Mouse (Mus musculus) liver, adult 2 months (tissue): Measurements from ENCODE around the gene C1qa. TPM values are rescaled to one million over a fixed set of nuclear protein-coding genes. Genes with fewer than 3 reads are reported as not detected.
A peak's percentile ranks its signal among the peaks of the same experiment; 100 is the strongest.

Source experiments
- DNase-seq: peaks from one replicate; pipeline ENCODE4 v3.0.0-alpha.2; 2011; ENCODE audit warnings: low read depth, low spot score; ENCODE audit errors: extremely low read depth
- H3K27ac ChIP-seq: fragments of 200-500 bp; replicated peaks from 2 replicates; pipeline ENCODE4 v1.5.1; 2012; ENCODE audit warnings: low read depth, mild to moderate bottlenecking, control low read depth, inconsistent platforms, low read length; ENCODE audit not compliant: insufficient read depth
- H3K27me3 ChIP-seq: fragments of 200-500 bp; 2 replicates; pipeline ENCODE4 v1.6.1; 2012; ENCODE audit warnings: mild to moderate bottlenecking, moderate library complexity, low read length, inconsistent platforms; ENCODE audit not compliant: control insufficient read depth, insufficient read depth
- H3K36me3 ChIP-seq: fragments of 200-500 bp; 2 replicates; pipeline ENCODE4 v1.6.1; 2012; ENCODE audit warnings: low read length, inconsistent platforms; ENCODE audit not compliant: control insufficient read depth, insufficient read depth
- H3K4me1 ChIP-seq: fragments of 200-500 bp; 2 replicates; pipeline ENCODE4 v1.6.1; 2011; ENCODE audit warnings: low read length; ENCODE audit not compliant: control insufficient read depth, insufficient read depth
- H3K4me3 ChIP-seq: fragments of 200-500 bp; 2 replicates; pipeline ENCODE4 v1.5.1; 2011; ENCODE audit warnings: low read depth, mild to moderate bottlenecking, control low read depth, low read length, moderate library complexity; ENCODE audit not compliant: insufficient read depth
- H3K79me2 ChIP-seq: fragments of 200-500 bp; 2 replicates; pipeline ENCODE4 v1.6.1; 2012; ENCODE audit warnings: inconsistent platforms, mild to moderate bottlenecking, low read length, moderate library complexity; ENCODE audit not compliant: control insufficient read depth, insufficient read depth
- H3K9ac ChIP-seq: fragments of 200-500 bp; 2 replicates; pipeline ENCODE4 v1.6.1; 2012; ENCODE audit warnings: low read depth, mild to moderate bottlenecking, control low read depth, inconsistent platforms, low read length
- CTCF ChIP-seq: fragments of 200-500 bp; IDR thresholded peaks from 2 replicates; pipeline ENCODE4 v1.5.1; 2011; ENCODE audit warnings: low read depth, low read length, control low read depth
- POLR2A ChIP-seq: fragments of 200-500 bp; IDR thresholded peaks from 2 replicates; pipeline ENCODE4 v1.6.1; 2011; ENCODE audit warnings: low read length, control low read depth; ENCODE audit not compliant: insufficient read depth; ENCODE audit errors: extremely low read depth
- WGBS: fragments of 180-500 bp; shearing (Covaris S2); methylation state at CpG from one replicate; pipeline ENCODE4 v1.1.7; 2018; 5-methylcytosine and 5-hydroxymethylcytosine counted together
- polyA plus RNA-seq: library from polyadenylated mRNA; depleted of rRNA; stranded (reverse); fragments of >200 nt; gene quantifications from 2 replicates; pipeline ENCODE4 v1.2.3, GENCODE M21; 2012
- total RNA-seq: library from RNA; depleted of rRNA; stranded (reverse); fragments of >200 nt; gene quantifications from 2 replicates; pipeline ENCODE4 v1.2.3, GENCODE M21; 2014

C1qa gene
- total and polyA plus RNA-seq, 2 experiments: 76.4 to 86.2 TPM

DNA sequence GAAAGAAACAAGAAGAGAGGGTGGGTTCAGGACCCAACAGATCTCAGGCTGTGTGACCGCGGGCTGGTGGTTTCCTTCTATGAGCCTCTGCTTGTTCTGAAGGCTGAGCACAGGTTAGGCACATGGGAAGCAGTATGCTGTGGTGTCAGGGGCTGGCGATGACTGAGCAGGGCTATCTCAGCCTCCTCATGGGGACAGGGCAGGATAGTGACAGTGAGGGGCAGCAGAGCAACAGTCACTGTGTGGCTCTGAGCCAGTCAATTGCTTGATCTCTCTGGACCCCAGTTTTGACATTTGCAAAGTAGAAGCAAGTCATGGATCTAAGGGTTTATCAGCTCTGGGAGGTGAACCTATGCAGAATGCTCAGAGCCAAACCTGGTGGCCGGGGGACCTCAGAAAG, 7.5 kb downstream of the C1qa start:
- H3K4me1 ChIP-seq: no peaks in the 10 kb centered on the region
- H3K4me3 ChIP-seq: peak overlapping the region; percentile 25
- peak overlapping the region; percentile 46 for H3K27ac ChIP-seq
- no peaks in the 10 kb centered on the region for H3K36me3 ChIP-seq
- DNase-seq: no peak
- WGBS: 84% methylated on average over 4 of the region's 4 CpGs
- peak overlapping the region; percentile 29; the same call in 1 of the 2 replicates for H3K9ac ChIP-seq
- no peaks in the 10 kb centered on the region for H3K79me2 ChIP-seq
- TF ChIP-seq CTCF: no peak
- no peak for TF ChIP-seq POLR2A
- no peaks in the 10 kb centered on the region for H3K27me3 ChIP-seq

DNA sequence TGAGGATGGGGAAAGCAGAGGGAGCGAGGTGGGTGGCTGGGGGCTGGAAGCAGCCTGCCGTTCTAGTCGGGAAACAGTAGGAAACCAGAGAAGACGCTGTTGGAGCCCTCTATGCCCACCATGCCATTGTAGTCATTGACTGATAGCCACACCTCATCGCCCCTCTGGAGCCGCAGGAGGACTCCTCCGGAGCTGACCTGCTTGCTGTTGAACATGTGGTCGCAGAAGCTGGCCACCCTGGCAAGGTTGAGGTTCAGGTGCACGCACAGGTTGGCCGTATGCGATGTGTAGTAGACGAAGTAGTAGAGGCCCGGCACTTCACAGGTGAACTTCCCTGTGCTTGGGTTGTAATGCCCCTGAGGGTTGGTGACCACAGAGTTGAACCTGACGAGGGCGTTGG, 8.6 kb downstream of the C1qa start:
- Histone ChIP-seq H3K4me3 (peak overlapping the region; percentile 36), H3K27me3 (no peaks in the 10 kb centered on the region), H3K79me2 (no peaks in the 10 kb centered on the region), H3K36me3 (no peaks in the 10 kb centered on the region), H3K9ac (peak overlapping the region; percentile 46), H3K4me1 (no peaks in the 10 kb centered on the region), H3K27ac (peak overlapping the region; percentile 40)
- WGBS: 84% methylated on average over 15 of the region's 15 CpGs
- no peak for TF ChIP-seq CTCF
- no peak for TF ChIP-seq POLR2A
- DNase-seq: no peak

DNA sequence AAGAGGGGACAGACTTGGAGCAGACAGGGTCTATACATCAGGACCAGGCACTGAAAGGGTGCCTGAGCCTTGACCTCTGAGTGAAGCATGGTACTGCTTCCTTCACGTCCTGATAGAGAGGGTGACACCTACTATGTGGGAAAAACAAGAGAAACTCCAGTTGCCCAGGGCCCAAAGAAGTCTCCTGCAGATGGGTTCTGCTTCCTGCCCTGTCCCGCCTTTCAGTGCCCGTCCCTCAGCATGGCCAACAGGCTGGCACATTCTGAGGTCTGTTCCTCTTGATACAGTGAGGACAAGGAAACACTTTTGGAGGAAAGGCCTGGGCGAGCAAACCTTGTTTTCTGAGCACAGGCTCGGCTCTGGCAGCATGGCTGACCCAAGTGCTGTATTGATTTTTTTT, 10.9 kb downstream of the C1qa start:
- Histone ChIP-seq H3K27ac (no peak overlapping the region), H3K4me3 (no peak overlapping the region), H3K36me3 (no peaks in the 10 kb centered on the region), H3K9ac (no peak overlapping the region), H3K27me3 (no peaks in the 10 kb centered on the region), H3K4me1 (no peaks in the 10 kb centered on the region), H3K79me2 (no peaks in the 10 kb centered on the region)
- DNase-seq: no peak
- no peak for TF ChIP-seq CTCF
- no peak for TF ChIP-seq POLR2A
- 40% methylated on average over 5 of the region's 5 CpGs for WGBS

DNA sequence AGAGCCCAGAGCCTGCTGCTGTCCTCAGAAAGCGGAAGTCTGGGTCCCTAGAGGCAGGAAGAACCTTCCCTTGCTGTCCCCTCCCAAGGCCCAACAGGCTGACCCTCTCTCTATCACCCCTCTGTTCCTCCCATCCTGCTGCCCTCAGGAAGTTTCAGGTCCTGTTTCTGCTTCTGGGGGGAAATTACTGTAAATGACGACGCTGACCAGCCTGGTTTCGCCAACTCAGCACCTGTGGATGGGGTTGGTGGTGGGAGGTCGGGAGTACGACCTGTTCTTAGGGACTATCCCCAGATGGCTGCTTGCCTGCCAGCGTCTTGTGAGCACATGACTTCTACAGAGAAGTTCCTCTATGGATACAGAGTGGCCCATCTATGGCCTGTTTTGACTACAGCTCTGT, 12.5 kb downstream of the C1qa start, which contains the start of gene C1qb:
Gene C1qb (minus strand): TSS at position 87 of the 400 bp plus-strand sequence.
- 73% methylated on average over 7 of the region's 7 CpGs for WGBS
- Histone ChIP-seq H3K79me2 (no peaks in the 10 kb centered on the region), H3K27me3 (no peaks in the 10 kb centered on the region), H3K4me1 (no peaks in the 10 kb centered on the region), H3K36me3 (no peaks in the 10 kb centered on the region), H3K9ac (peak within 1 kb of the TSS; percentile 3; the same call in 1 of the 2 replicates), H3K4me3 (peak within 1 kb of the TSS; percentile 23), H3K27ac (peak within 1 kb of the TSS; percentile 46)
- TF ChIP-seq POLR2A (no peak), CTCF (no peak)
- DNase-seq: peak; percentile 60

DNA sequence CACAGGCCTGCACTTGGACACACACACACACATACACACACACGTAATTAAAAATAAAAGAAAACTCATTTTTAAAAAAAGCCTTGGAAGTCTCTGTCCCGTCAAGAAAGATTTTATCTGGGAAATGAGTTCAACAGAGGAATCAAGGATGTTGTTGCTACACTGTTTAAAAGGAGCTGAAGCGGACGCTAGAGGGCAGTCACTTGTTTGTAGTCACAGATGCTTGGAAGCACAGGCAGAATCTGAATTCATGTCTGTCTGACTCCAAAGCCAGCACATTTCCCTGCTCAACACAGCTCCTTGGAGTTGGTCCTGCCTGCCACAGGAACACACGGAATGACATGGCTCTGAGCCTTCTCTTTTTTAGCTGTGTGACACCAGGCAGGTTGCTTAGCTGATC, 20.0 kb downstream of the C1qa start:
- Histone ChIP-seq H3K36me3 (no peaks in the 10 kb centered on the region), H3K9ac (no peak overlapping the region), H3K4me3 (no peak overlapping the region), H3K27me3 (no peaks in the 10 kb centered on the region), H3K4me1 (no peaks in the 10 kb centered on the region), H3K79me2 (no peaks in the 10 kb centered on the region), H3K27ac (no peak overlapping the region)
- WGBS: 29% methylated on average over 5 of the region's 5 CpGs
- TF ChIP-seq CTCF: peak; percentile 24; the same call in 1 of the 2 replicates
- no peak for TF ChIP-seq POLR2A
- DNase-seq: peak; percentile 14

DNA sequence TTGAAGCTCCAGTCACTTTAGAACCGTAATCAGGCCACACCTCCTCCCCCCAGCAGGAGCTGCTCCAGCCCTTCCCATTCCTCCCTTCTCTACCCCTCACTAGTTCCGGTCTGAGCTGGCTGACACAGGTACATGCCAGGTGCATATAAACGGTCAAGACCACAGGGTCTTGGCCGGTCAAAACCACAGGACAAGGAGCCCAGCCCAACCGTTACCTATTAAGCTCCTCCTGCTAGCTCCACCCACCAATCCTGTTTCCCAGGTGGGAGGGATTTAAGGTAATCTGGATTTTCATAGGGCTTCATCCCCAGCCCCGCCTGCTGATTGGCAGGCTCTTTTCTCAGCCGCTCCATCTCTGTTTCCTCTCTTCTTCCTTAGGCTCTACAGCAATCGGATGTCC, 20.4 kb downstream of the C1qa start:
- TF ChIP-seq POLR2A (no peak), CTCF (no peak)
- Histone ChIP-seq H3K36me3 (no peaks in the 10 kb centered on the region), H3K79me2 (no peaks in the 10 kb centered on the region), H3K4me3 (no peak overlapping the region), H3K27me3 (no peaks in the 10 kb centered on the region), H3K4me1 (no peaks in the 10 kb centered on the region), H3K27ac (no peak overlapping the region), H3K9ac (no peak overlapping the region)
- DNase-seq: no peak
- WGBS: 50% methylated on average over 8 of the region's 8 CpGs
